ENCODE assay signal across 10 mouse cellular contexts in genomic region chr5:120647814-120648491, GRCm38 (mm10). TPM values are rescaled to one million over a fixed set of nuclear protein-coding genes. Genes with fewer than 3 reads are reported as not detected.
DNase-seq lines count a peak whose midpoint lies in the region; ATAC-seq and TF ChIP-seq lines count a peak whose summit lies in the region.
"Had no signal": no experiment of that assay in that cellular context is flagged by ENCODE, and none has a peak within 500 bp of the region (broad histone marks: within the 10 kb centered on the region; RNA-seq: fewer than 3 reads in every experiment).

No protein-coding gene starts in this region.

- 42% methylated on average over 12 of the region's 12 CpGs for WGBS in forebrain, embryonic 13.5 days
- 44% methylated on average over 12 of the region's 12 CpGs for WGBS in forebrain, embryonic 11.5 days
- WGBS in liver, adult 2 months: 50% methylated on average over 12 of the region's 12 CpGs
- WGBS in kidney, embryonic 15.5 days: 23% methylated on average over 12 of the region's 12 CpGs
- WGBS in stomach, embryonic 16.5 days: 30% methylated on average over 12 of the region's 12 CpGs

- DNase-seq in forebrain, embryonic 11.5 days (ENCODE audit: low spot score): no peak
- no peak for DNase-seq in liver, adult 2 months (ENCODE audit: extremely low read depth, low read depth, low spot score)
- no peak for DNase-seq in liver
- no peak for DNase-seq in gastrocnemius, postnatal 25 days
- DNase-seq in layer of hippocampus, postnatal 36 days: no peak

- TF ChIP-seq POLR2A in liver, adult 2 months (IDR thresholded peaks at IDR 0.05; ENCODE audit: extremely low read depth, insufficient read depth, low read length): no peak

- ATAC-seq in forebrain, embryonic 13.5 days: no peak
- ATAC-seq in forebrain, embryonic 11.5 days (replicated peaks; ENCODE audit: low FRiP score): no peak
- ATAC-seq in kidney, embryonic 15.5 days (replicated peaks; ENCODE audit: low FRiP score): no peak
- ATAC-seq in stomach, embryonic 16.5 days (ENCODE audit: insufficient read depth, low FRiP score): no peak

- H3K27me3 ChIP-seq in forebrain, embryonic 13.5 days: peaks cover 50% of the 10 kb centered on the region
- peaks cover 30% of the 10 kb centered on the region for H3K27me3 ChIP-seq in forebrain, embryonic 11.5 days (ENCODE audit: control insufficient read depth, insufficient read depth, low read length)
- peaks cover 4% of the 10 kb centered on the region for H3K27me3 ChIP-seq in liver, adult 2 months (ENCODE audit: control insufficient read depth, insufficient read depth, low read length)
- H3K27me3 ChIP-seq in kidney, embryonic 15.5 days: peaks cover 62% of the 10 kb centered on the region
- peaks cover 26% of the 10 kb centered on the region for H3K27me3 ChIP-seq in stomach, embryonic 16.5 days (ENCODE audit: control insufficient read depth, insufficient read depth, low read length)

- H3K9ac ChIP-seq in forebrain, embryonic 13.5 days: no peak overlapping the region
- no peak overlapping the region for H3K9ac ChIP-seq in forebrain, embryonic 11.5 days (ENCODE audit: low read length)
- H3K9ac ChIP-seq in liver, adult 2 months (ENCODE audit: low read depth, low read length): no peak overlapping the region
- H3K9ac ChIP-seq in kidney, embryonic 15.5 days: no peak overlapping the region
- H3K9ac ChIP-seq in stomach, embryonic 16.5 days (ENCODE audit: low read length): no peak overlapping the region

- H3K27ac ChIP-seq in forebrain, embryonic 13.5 days: no peak overlapping the region
- H3K27ac ChIP-seq in forebrain, embryonic 11.5 days (ENCODE audit: low read depth, low read length): no peak overlapping the region
- no peak overlapping the region for H3K27ac ChIP-seq in liver, adult 2 months (replicated peaks; ENCODE audit: insufficient read depth, low read depth, low read length)
- no peak overlapping the region for H3K27ac ChIP-seq in kidney, embryonic 15.5 days
- H3K27ac ChIP-seq in stomach, embryonic 16.5 days (ENCODE audit: low read length): no peak overlapping the region

- no peak overlapping the region for H3K4me3 ChIP-seq in forebrain, embryonic 13.5 days
- no peak overlapping the region for H3K4me3 ChIP-seq in forebrain, embryonic 11.5 days (ENCODE audit: low read depth, low read length)
- no peak overlapping the region for H3K4me3 ChIP-seq in liver, adult 2 months (ENCODE audit: insufficient read depth, low read depth, low read length)
- peak overlapping the region; percentile 34; the same call in 1 of the 2 replicates for H3K4me3 ChIP-seq in kidney, embryonic 15.5 days (replicated peaks)
- H3K4me3 ChIP-seq in stomach, embryonic 16.5 days (replicated peaks; ENCODE audit: low read length): peak overlapping the region; percentile 33; the same call in 1 of the 2 replicates

- H3K4me1 ChIP-seq in forebrain, embryonic 13.5 days: peaks cover 18% of the 10 kb centered on the region
- H3K4me1 ChIP-seq in forebrain, embryonic 11.5 days (replicated peaks; ENCODE audit: control insufficient read depth, insufficient read depth, low read length): peaks cover 10% of the 10 kb centered on the region; the same call in 1 of the 2 replicates
- peaks cover 4% of the 10 kb centered on the region; the same call in 1 of the 2 replicates for H3K4me1 ChIP-seq in liver, adult 2 months (ENCODE audit: control insufficient read depth, insufficient read depth, low read length)
- peaks cover 28% of the 10 kb centered on the region for H3K4me1 ChIP-seq in kidney, embryonic 15.5 days
- peaks cover 8% of the 10 kb centered on the region; the same call in 1 of the 2 replicates for H3K4me1 ChIP-seq in stomach, embryonic 16.5 days (ENCODE audit: control insufficient read depth, insufficient read depth, low read length)

- peak; percentile 9; the same call in 1 of the 2 replicates for TF ChIP-seq CTCF in liver, adult 2 months (IDR thresholded peaks at IDR 0.05; ENCODE audit: low read depth, low read length)

- H3K9me3 ChIP-seq in forebrain, embryonic 13.5 days (replicated peaks): no peaks in the 10 kb centered on the region
- no peaks in the 10 kb centered on the region for H3K9me3 ChIP-seq in forebrain, embryonic 11.5 days (ENCODE audit: control insufficient read depth, low read length)
- no peaks in the 10 kb centered on the region for H3K9me3 ChIP-seq in kidney, embryonic 15.5 days (replicated peaks)
- H3K9me3 ChIP-seq in stomach, embryonic 16.5 days (replicated peaks; ENCODE audit: control insufficient read depth, low read length): no peaks in the 10 kb centered on the region

- H3K36me3 ChIP-seq in forebrain, embryonic 13.5 days (ENCODE audit: poor library complexity, severe bottlenecking): no peaks in the 10 kb centered on the region
- no peaks in the 10 kb centered on the region for H3K36me3 ChIP-seq in forebrain, embryonic 11.5 days (ENCODE audit: control insufficient read depth, insufficient read depth, low read length)
- no peaks in the 10 kb centered on the region for H3K36me3 ChIP-seq in liver, adult 2 months (ENCODE audit: control insufficient read depth, insufficient read depth, low read length)
- no peaks in the 10 kb centered on the region for H3K36me3 ChIP-seq in kidney, embryonic 15.5 days
- H3K36me3 ChIP-seq in stomach, embryonic 16.5 days (ENCODE audit: control insufficient read depth, insufficient read depth, low read length): no peaks in the 10 kb centered on the region

- H3K79me2 ChIP-seq in liver, adult 2 months (ENCODE audit: control insufficient read depth, insufficient read depth, low read length): no peaks in the 10 kb centered on the region

- H3K4me2 ChIP-seq in forebrain, embryonic 13.5 days: peak overlapping the region; percentile 53; the same call in 1 of the 2 replicates
- H3K4me2 ChIP-seq in forebrain, embryonic 11.5 days (ENCODE audit: low read depth, low read length, severe bottlenecking): no peak overlapping the region; the same call in 1 of the 2 replicates
- H3K4me2 ChIP-seq in kidney, embryonic 15.5 days: peak overlapping the region; percentile 61
- H3K4me2 ChIP-seq in stomach, embryonic 16.5 days (ENCODE audit: low read depth, low read length): peak overlapping the region; percentile 60

RNA-seq across cellular contexts. Expression of gene Rasal1, which starts 0.7 kb away (rescaled TPM):
- polyA plus RNA-seq in forebrain, embryonic 13.5 days (2015; fragmentation: Nextera tagmentation; extraction: Ambion mirVana): 0.27 and 0.79 TPM in 2 replicates
- not detected in 2 replicates for polyA plus RNA-seq in forebrain, embryonic 11.5 days (2014; fragmentation: Nextera tagmentation; extraction: Ambion mirVana)
- total RNA-seq in liver, adult 2 months (2014; rRNA removed): 0.09 and 0.54 TPM in 2 replicates
- polyA plus RNA-seq in liver, adult 2 months (2012; rRNA removed): 0.10 and 0.95 TPM in 2 replicates
- polyA plus RNA-seq in kidney, embryonic 15.5 days (2015; fragmentation: Nextera tagmentation; extraction: Ambion mirVana): 0.58 and 0.89 TPM in 2 replicates
- 0.40 and 0.72 TPM in 2 replicates for polyA plus RNA-seq in stomach, embryonic 16.5 days (2015; fragmentation: Nextera tagmentation; extraction: Ambion mirVana)
- not detected for total RNA-seq in gastrocnemius, postnatal 25 days (2021)
- 10 to 100 TPM; 91.6 to 92.0 TPM for total RNA-seq in layer of hippocampus, postnatal 36 days (2021)
- polyA plus RNA-seq: C2C12 had no signal

RNA-seq across cellular contexts. Expression of gene Cfap73, which starts 13.9 kb away (rescaled TPM):
- polyA plus RNA-seq in forebrain, embryonic 13.5 days (2015; fragmentation: Nextera tagmentation; extraction: Ambion mirVana): 0.65 TPM in 1 of 2 replicates, not detected in the other
- not detected in 2 replicates for polyA plus RNA-seq in forebrain, embryonic 11.5 days (2014; fragmentation: Nextera tagmentation; extraction: Ambion mirVana)
- total RNA-seq in liver, adult 2 months (2014; rRNA removed): not detected in 2 replicates
- polyA plus RNA-seq in liver, adult 2 months (2012; rRNA removed): not detected in 2 replicates
- polyA plus RNA-seq in kidney, embryonic 15.5 days (2015; fragmentation: Nextera tagmentation; extraction: Ambion mirVana): not detected in 2 replicates
- polyA plus RNA-seq in stomach, embryonic 16.5 days (2015; fragmentation: Nextera tagmentation; extraction: Ambion mirVana): not detected in 2 replicates
- not detected for total RNA-seq in gastrocnemius, postnatal 25 days (2021)
- total RNA-seq in layer of hippocampus, postnatal 36 days (2021): under 1 TPM in 1 of 2 experiments, not detected in 1; 0.77 TPM
- total RNA-seq: neutrophil, adult 5-6 weeks had no signal
- polyA plus RNA-seq: C2C12 had no signal

RNA-seq across cellular contexts. Expression of gene Ddx54, which starts 35.4 kb away (rescaled TPM):
- polyA plus RNA-seq in forebrain, embryonic 13.5 days (2015; fragmentation: Nextera tagmentation; extraction: Ambion mirVana): 45.3 and 48.0 TPM in 2 replicates
- polyA plus RNA-seq in forebrain, embryonic 11.5 days (2014; fragmentation: Nextera tagmentation; extraction: Ambion mirVana): 45.2 and 45.7 TPM in 2 replicates
- total RNA-seq in liver, adult 2 months (2014; rRNA removed): 15.2 and 19.8 TPM in 2 replicates
- 24.2 and 24.6 TPM in 2 replicates for polyA plus RNA-seq in liver, adult 2 months (2012; rRNA removed)
- 47.2 and 52.2 TPM in 2 replicates for polyA plus RNA-seq in kidney, embryonic 15.5 days (2015; fragmentation: Nextera tagmentation; extraction: Ambion mirVana)
- polyA plus RNA-seq in stomach, embryonic 16.5 days (2015; fragmentation: Nextera tagmentation; extraction: Ambion mirVana): 41.9 and 45.6 TPM in 2 replicates
- 10 to 100 TPM; 15.7 to 17.1 TPM for total RNA-seq in gastrocnemius, postnatal 25 days (2021)
- 10 to 100 TPM; 34.4 to 39.5 TPM for total RNA-seq in layer of hippocampus, postnatal 36 days (2021)

RNA-seq across cellular contexts. Expression of gene Rita1, which starts 35.6 kb away (rescaled TPM):
- polyA plus RNA-seq in forebrain, embryonic 13.5 days (2015; fragmentation: Nextera tagmentation; extraction: Ambion mirVana): 19.0 TPM in 2 replicates
- polyA plus RNA-seq in forebrain, embryonic 11.5 days (2014; fragmentation: Nextera tagmentation; extraction: Ambion mirVana): 10.2 and 10.6 TPM in 2 replicates
- total RNA-seq in liver, adult 2 months (2014; rRNA removed): 4.4 and 5.9 TPM in 2 replicates
- 9.1 and 10.5 TPM in 2 replicates for polyA plus RNA-seq in liver, adult 2 months (2012; rRNA removed)
- 15.3 and 16.1 TPM in 2 replicates for polyA plus RNA-seq in kidney, embryonic 15.5 days (2015; fragmentation: Nextera tagmentation; extraction: Ambion mirVana)
- polyA plus RNA-seq in stomach, embryonic 16.5 days (2015; fragmentation: Nextera tagmentation; extraction: Ambion mirVana): 13.4 and 13.5 TPM in 2 replicates
- total RNA-seq in gastrocnemius, postnatal 25 days (2021): 1 to 10 TPM; 4.8 to 6.3 TPM
- total RNA-seq in layer of hippocampus, postnatal 36 days (2021): 10 to 100 TPM; 29.1 to 29.6 TPM

RNA-seq across cellular contexts. Expression of gene Iqcd, which starts 59.1 kb away (rescaled TPM):
- 1.1 and 2.3 TPM in 2 replicates for polyA plus RNA-seq in forebrain, embryonic 13.5 days (2015; fragmentation: Nextera tagmentation; extraction: Ambion mirVana)
- polyA plus RNA-seq in forebrain, embryonic 11.5 days (2014; fragmentation: Nextera tagmentation; extraction: Ambion mirVana): 1.1 TPM in 2 replicates
- total RNA-seq in liver, adult 2 months (2014; rRNA removed): 0.09 TPM in 1 of 2 replicates, not detected in the other
- polyA plus RNA-seq in liver, adult 2 months (2012; rRNA removed): 0.15 and 0.22 TPM in 2 replicates
- 0.82 and 0.90 TPM in 2 replicates for polyA plus RNA-seq in kidney, embryonic 15.5 days (2015; fragmentation: Nextera tagmentation; extraction: Ambion mirVana)
- polyA plus RNA-seq in stomach, embryonic 16.5 days (2015; fragmentation: Nextera tagmentation; extraction: Ambion mirVana): 0.34 and 0.67 TPM in 2 replicates
- under 1 TPM in 1 of 2 experiments, not detected in 1; 0.18 TPM for total RNA-seq in gastrocnemius, postnatal 25 days (2021)
- total RNA-seq in layer of hippocampus, postnatal 36 days (2021): 1 to 10 TPM in 1 of 2 experiments, under 1 TPM in 1; 0.35 to 1.2 TPM

Comparison
In these comparisons a context has a peak if more than half of its experiments do, and no peak if none do; other contexts are left out.
1. H3K4me3 ChIP-seq: peak in kidney, embryonic 15.5 days (single experiment) and stomach, embryonic 16.5 days (single experiment); none in forebrain, embryonic 13.5 days (single experiment), forebrain, embryonic 11.5 days (single experiment) and liver, adult 2 months (single experiment).